Mouse (Mus musculus): ENCODE measurements around the gene Olfr649. TPM values are rescaled to one million over a fixed set of nuclear protein-coding genes. Genes with fewer than 3 reads are reported as not detected.

Gene Olfr649
- polyA plus RNA-seq, 1 experiment from 2014 or later, result not detected

DNA sequence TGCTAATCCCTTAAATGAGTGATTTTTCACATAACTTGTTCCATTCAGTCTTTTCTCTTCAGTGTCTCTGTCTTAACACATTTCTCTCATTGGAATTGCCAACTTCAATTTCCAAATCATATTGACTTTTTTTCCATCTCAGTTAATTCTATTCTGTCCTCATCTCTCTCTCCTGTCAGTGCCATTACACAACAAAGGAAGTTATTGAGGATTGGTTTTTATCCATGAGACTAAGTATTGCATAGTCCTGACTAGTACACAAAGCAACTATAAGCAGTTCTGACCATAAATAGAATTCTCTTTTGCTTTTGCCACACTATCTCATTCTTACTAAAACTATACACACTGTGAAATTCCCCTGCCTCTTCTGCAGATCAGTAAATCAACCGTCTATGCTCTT is 16.7 kb downstream of the Olfr649 start:
- no peak for TF ChIP-seq CTCF (IDR thresholded peaks at IDR 0.05; ENCODE audit: low read depth)
- TF ChIP-seq EP300 (IDR thresholded peaks at IDR 0.05; ENCODE audit: low read depth), result no peak
- 67% methylated on average over 1 of the region's 1 CpGs for WGBS (ENCODE audit: insufficient replicate concordance)
- Histone ChIP-seq H3K27ac (ENCODE audit: low read depth) (no peak overlapping the region), H3K9ac (replicated peaks) (no peak overlapping the region), H3K4me3 (ENCODE audit: low read depth, low read length) (no peak overlapping the region), H3K4me2 (ENCODE audit: low read depth, low read length) (no peak overlapping the region), H3K27me3 (ENCODE audit: insufficient read depth, low read length) (no peaks in the 10 kb centered on the region), H3K9me3 (ENCODE audit: low read length) (no peaks in the 10 kb centered on the region), H3K4me1 (ENCODE audit: insufficient read depth) (no peaks in the 10 kb centered on the region), H3K36me3 (replicated peaks; ENCODE audit: insufficient read depth, low read length) (no peaks in the 10 kb centered on the region)
- DNase-seq, result no peak
- no peak for ATAC-seq

DNA sequence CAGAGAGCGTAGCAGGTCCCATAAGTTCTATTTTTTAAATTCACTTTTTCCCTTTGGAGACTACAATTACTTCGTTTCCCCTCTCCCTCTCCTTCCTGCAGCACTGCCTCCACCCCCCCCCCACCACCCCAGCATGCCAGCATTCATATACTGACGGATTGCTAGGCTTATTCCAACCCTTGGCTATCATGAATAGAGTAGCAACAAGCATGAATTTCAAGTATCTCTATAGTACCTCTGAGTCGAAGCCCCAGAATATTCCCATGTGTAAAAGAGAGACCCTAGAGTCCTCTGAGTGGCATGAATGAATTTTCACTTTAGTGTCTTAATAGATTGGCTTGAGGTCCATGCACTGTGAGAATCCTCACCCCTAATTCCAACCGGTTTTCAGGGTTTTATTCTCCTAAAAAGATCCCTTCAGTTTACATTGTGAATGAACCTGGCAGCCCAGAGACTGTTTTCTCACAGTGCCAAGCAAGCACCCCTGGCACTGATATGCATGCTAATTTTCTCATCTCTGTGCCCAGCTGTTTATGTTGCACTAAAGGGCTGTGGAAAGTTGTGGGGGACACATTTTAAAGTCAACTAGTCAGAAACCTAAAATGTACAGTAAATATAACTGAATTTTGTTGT is 17.2 kb downstream of the Olfr649 start:
- WGBS (ENCODE audit: insufficient replicate concordance), result 58% methylated on average over 5 of the region's 5 CpGs
- Histone ChIP-seq H3K4me1 (ENCODE audit: insufficient read depth) (no peaks in the 10 kb centered on the region), H3K4me2 (ENCODE audit: low read depth, low read length) (no peak overlapping the region), H3K9me3 (ENCODE audit: low read length) (no peaks in the 10 kb centered on the region), H3K9ac (replicated peaks) (no peak overlapping the region), H3K36me3 (replicated peaks; ENCODE audit: insufficient read depth, low read length) (no peaks in the 10 kb centered on the region), H3K27ac (ENCODE audit: low read depth) (no peak overlapping the region), H3K27me3 (ENCODE audit: insufficient read depth, low read length) (no peaks in the 10 kb centered on the region), H3K4me3 (ENCODE audit: low read depth, low read length) (no peak overlapping the region)
- no peak for DNase-seq
- no peak for ATAC-seq
- TF ChIP-seq CTCF (IDR thresholded peaks at IDR 0.05; ENCODE audit: low read depth) (no peak), EP300 (IDR thresholded peaks at IDR 0.05; ENCODE audit: low read depth) (no peak)

DNA sequence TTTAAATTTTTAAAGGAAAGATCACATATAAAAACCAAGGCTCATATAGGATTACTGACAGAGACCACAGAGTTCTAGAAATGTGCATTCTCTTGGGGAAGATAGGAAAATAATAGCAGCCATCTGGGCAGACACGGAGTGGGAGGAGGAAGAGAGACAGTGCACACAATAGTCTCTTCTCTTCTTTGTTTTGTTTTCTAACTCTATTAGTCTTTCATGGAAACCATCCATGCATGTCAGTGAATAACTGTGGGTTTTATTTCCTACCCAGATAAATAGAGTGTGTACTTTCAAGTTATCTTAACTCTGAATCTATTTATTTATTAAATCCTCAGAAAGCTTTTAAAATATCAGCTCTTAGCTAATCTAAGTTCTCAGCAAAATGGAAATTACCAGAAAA is 20.7 kb downstream of the Olfr649 start:
- Histone ChIP-seq H3K9me3 (ENCODE audit: low read length) (no peaks in the 10 kb centered on the region), H3K4me1 (ENCODE audit: insufficient read depth) (no peaks in the 10 kb centered on the region), H3K27me3 (ENCODE audit: insufficient read depth, low read length) (no peaks in the 10 kb centered on the region), H3K9ac (replicated peaks) (no peak overlapping the region), H3K4me2 (ENCODE audit: low read depth, low read length) (no peak overlapping the region), H3K4me3 (ENCODE audit: low read depth, low read length) (no peak overlapping the region), H3K36me3 (replicated peaks; ENCODE audit: insufficient read depth, low read length) (no peaks in the 10 kb centered on the region), H3K27ac (ENCODE audit: low read depth) (no peak overlapping the region)
- no peak for TF ChIP-seq CTCF (IDR thresholded peaks at IDR 0.05; ENCODE audit: low read depth)
- TF ChIP-seq EP300 (IDR thresholded peaks at IDR 0.05; ENCODE audit: low read depth), result no peak
- 68% methylated on average over 1 of the region's 1 CpGs for WGBS (ENCODE audit: insufficient replicate concordance)
- ATAC-seq (no peak), DNase-seq (no peak)

DNA sequence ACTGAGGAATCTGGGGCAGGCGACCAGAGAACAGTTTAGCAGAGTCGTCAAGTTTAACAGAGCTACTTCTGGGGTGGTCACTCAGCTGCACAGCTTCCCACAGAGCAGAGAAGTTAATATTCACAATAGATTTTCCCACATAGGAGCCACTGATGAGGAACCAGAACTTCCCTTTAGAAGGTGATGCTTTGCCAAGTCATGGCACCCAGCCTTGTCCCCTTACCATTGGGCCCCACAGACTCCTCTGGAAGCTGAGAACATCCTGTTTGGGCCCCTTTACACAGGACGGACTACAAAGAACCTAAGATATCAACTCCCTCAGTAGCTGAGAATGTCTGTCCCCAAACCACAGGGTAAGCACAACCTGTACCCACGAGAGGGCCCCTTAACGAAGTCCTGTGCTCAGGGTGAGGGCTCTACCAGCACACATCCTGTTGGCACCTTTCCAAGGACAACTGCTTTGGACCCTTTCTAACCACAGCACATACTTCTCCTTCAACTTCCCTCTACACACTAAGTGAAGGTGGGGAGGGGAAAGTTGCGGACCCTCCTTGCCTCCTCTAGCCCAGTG is 26.1 kb downstream of the Olfr649 start:
- H3K4me3 ChIP-seq (ENCODE audit: low read depth, low read length), result no peak overlapping the region
- no peak overlapping the region for H3K4me2 ChIP-seq (ENCODE audit: low read depth, low read length)
- ATAC-seq (peak; percentile 78), DNase-seq (peak; percentile 24)
- no peaks in the 10 kb centered on the region; the same call in 1 of the 2 replicates for H3K4me1 ChIP-seq (ENCODE audit: insufficient read depth)
- no peaks in the 10 kb centered on the region for H3K27me3 ChIP-seq (ENCODE audit: insufficient read depth, low read length)
- H3K9me3 ChIP-seq (ENCODE audit: low read length), result no peaks in the 10 kb centered on the region
- TF ChIP-seq EP300 (IDR thresholded peaks at IDR 0.05; ENCODE audit: low read depth) (peak; percentile 58; the same call in 1 of the 2 replicates), CTCF (IDR thresholded peaks at IDR 0.05; ENCODE audit: low read depth) (no peak)
- H3K9ac ChIP-seq (replicated peaks), result no peak overlapping the region
- 25% methylated on average over 6 of the region's 6 CpGs for WGBS (ENCODE audit: insufficient replicate concordance)
- no peaks in the 10 kb centered on the region for H3K36me3 ChIP-seq (replicated peaks; ENCODE audit: insufficient read depth, low read length)
- H3K27ac ChIP-seq (ENCODE audit: low read depth), result no peak overlapping the region

DNA sequence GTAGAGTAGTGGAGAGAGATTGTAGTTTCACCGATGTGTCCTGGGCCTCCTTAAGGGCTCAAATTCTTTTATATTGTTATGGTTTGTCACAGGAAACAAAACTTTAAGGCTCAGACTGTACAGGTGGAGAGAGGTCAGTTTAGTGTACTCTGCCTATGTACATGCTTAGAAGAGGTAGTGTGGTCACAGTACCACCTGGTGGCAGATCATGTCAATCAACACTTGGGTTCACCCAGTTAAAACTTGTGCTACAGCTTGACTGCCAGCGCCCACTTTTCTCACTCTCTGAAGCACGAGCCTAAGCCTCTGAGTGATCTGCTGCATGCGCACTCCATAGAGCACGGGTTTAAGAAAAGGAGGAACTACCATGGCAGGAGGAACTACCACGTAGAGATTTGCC is 28.7 kb downstream of the Olfr649 start:
- ATAC-seq (no peak), DNase-seq (no peak)
- Histone ChIP-seq H3K27me3 (ENCODE audit: insufficient read depth, low read length) (no peaks in the 10 kb centered on the region), H3K27ac (ENCODE audit: low read depth) (no peak overlapping the region), H3K36me3 (replicated peaks; ENCODE audit: insufficient read depth, low read length) (no peaks in the 10 kb centered on the region), H3K9me3 (ENCODE audit: low read length) (no peaks in the 10 kb centered on the region), H3K9ac (replicated peaks) (no peak overlapping the region), H3K4me3 (ENCODE audit: low read depth, low read length) (no peak overlapping the region), H3K4me1 (ENCODE audit: insufficient read depth) (no peaks in the 10 kb centered on the region; the same call in 1 of the 2 replicates), H3K4me2 (ENCODE audit: low read depth, low read length) (no peak overlapping the region)
- 34% methylated on average over 6 of the region's 6 CpGs for WGBS (ENCODE audit: insufficient replicate concordance)
- TF ChIP-seq CTCF (IDR thresholded peaks at IDR 0.05; ENCODE audit: low read depth) (peak; percentile 36), EP300 (IDR thresholded peaks at IDR 0.05; ENCODE audit: low read depth) (no peak)

DNA sequence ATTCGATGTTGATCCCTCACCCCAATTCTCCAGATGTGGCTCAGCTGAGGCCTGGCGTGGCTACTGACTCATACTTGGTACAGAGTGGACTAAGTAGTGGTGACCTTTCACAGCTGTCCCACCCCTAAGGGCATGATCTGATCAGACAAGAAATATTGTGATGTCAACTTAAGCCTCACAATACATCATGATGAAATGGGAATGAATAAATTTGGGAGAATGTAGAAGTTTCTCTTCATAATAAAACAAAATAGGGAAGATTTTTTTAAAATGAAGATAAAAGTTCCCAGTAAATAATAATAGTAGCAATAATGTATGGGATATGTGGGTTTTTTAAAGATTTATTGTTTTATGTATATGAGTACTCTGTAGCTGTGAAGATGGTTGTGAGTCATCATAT is 45.3 kb downstream of the Olfr649 start, which contains the start of gene Ubqlnl:
Ubqlnl (minus strand) TSS at position 101 of the 400 bp plus-strand sequence.
- H3K4me3 ChIP-seq (ENCODE audit: low read depth, low read length), result no peak within 1 kb of the TSS
- H3K4me1 ChIP-seq (ENCODE audit: insufficient read depth), result no peaks in the 10 kb centered on the region
- H3K9me3 ChIP-seq (ENCODE audit: low read length), result no peaks in the 10 kb centered on the region
- 78% methylated on average over 2 of the region's 2 CpGs for WGBS (ENCODE audit: insufficient replicate concordance)
- H3K27ac ChIP-seq (ENCODE audit: low read depth), result no peak within 1 kb of the TSS
- no peak for DNase-seq
- no peak within 1 kb of the TSS for H3K4me2 ChIP-seq (ENCODE audit: low read depth, low read length)
- no peaks in the 10 kb centered on the region for H3K27me3 ChIP-seq (ENCODE audit: insufficient read depth, low read length)
- no peaks in the 10 kb centered on the region for H3K36me3 ChIP-seq (replicated peaks; ENCODE audit: insufficient read depth, low read length)
- H3K9ac ChIP-seq (replicated peaks), result no peak within 1 kb of the TSS
- no peak for ATAC-seq
- TF ChIP-seq EP300 (IDR thresholded peaks at IDR 0.05; ENCODE audit: low read depth) (no peak), CTCF (IDR thresholded peaks at IDR 0.05; ENCODE audit: low read depth) (no peak)
